Mouse (Mus musculus) monocyte, adult 5-6 weeks (primary cell): ENCODE results near the gene Tnr. TPM values are rescaled to one million over a fixed set of nuclear protein-coding genes. Genes with fewer than 3 reads are reported as not detected.

ENCODE experiments used
- ATAC-seq: fragments of 153-309, 156-312 bp; replicated peaks from 2 replicates; pipeline ENCODE4 v1.8.0; 2017; ENCODE audit warnings: mild to moderate bottlenecking; ENCODE audit not compliant: low TSS enrichment, insufficient number of reproducible peaks, severe bottlenecking, poor library complexity, low FRiP score
- total RNA-seq: library from RNA; stranded (forward); fragments of 200-1000, 200-491, 200-594 nt; gene quantifications from 3 replicates; pipeline ENCODE4 v1.2.3, GENCODE M21; 2017

The Tnr gene
- total RNA-seq, 1 experiment from 2014 or later: not detected

GRCm38 (mm10) chr1:159674240-159674639, 150.7 kb downstream of the Tnr start:
- ATAC-seq: no peak

GRCm38 (mm10) chr1:159675472-159675871, 151.9 kb downstream of the Tnr start:
- no peak for ATAC-seq

- no peak for ATAC-seq
Observed at GRCm38 (mm10) chr1:159678221-159678935, 154.8 kb downstream of the Tnr start.

GRCm38 (mm10) chr1:159681252-159681651, 157.7 kb downstream of the Tnr start:
- ATAC-seq: no peak

- no peak for ATAC-seq
Observed at GRCm38 (mm10) chr1:159686476-159687231, 163.1 kb downstream of the Tnr start.

- ATAC-seq: no peak
Observed at GRCm38 (mm10) chr1:159696717-159697116, 173.1 kb downstream of the Tnr start.

GRCm38 (mm10) chr1:159702038-159702437, 178.5 kb downstream of the Tnr start:
- no peak for ATAC-seq

- no peak for ATAC-seq
Observed at GRCm38 (mm10) chr1:159704925-159705324, 181.4 kb downstream of the Tnr start.

GRCm38 (mm10) chr1:159716301-159716700, 192.7 kb downstream of the Tnr start:
- ATAC-seq: no peak

GRCm38 (mm10) chr1:159717016-159717415, 193.4 kb downstream of the Tnr start:
- no peak for ATAC-seq

- no peak for ATAC-seq
Observed at GRCm38 (mm10) chr1:159723733-159724132, 200.2 kb downstream of the Tnr start.

- no peak for ATAC-seq
Observed at GRCm38 (mm10) chr1:159729270-159729669, 205.7 kb downstream of the Tnr start.

- no peak for ATAC-seq
Observed at GRCm38 (mm10) chr1:159730826-159731225, 207.3 kb downstream of the Tnr start.

GRCm38 (mm10) chr1:159735099-159735498, 211.5 kb downstream of the Tnr start:
- no peak for ATAC-seq

GRCm38 (mm10) chr1:159739478-159739877, 215.9 kb downstream of the Tnr start:
- no peak for ATAC-seq

- no peak for ATAC-seq
Observed at GRCm38 (mm10) chr1:159741237-159742002, 217.9 kb downstream of the Tnr start.

- ATAC-seq: no peak
Observed at GRCm38 (mm10) chr1:159742003-159742274, 218.4 kb downstream of the Tnr start.

- no peak for ATAC-seq
Observed at GRCm38 (mm10) chr1:159743744-159744253, 220.2 kb downstream of the Tnr start.

- ATAC-seq: no peak
Observed at GRCm38 (mm10) chr1:159745311-159745710, 221.7 kb downstream of the Tnr start.
